In the genomic region with DNA sequence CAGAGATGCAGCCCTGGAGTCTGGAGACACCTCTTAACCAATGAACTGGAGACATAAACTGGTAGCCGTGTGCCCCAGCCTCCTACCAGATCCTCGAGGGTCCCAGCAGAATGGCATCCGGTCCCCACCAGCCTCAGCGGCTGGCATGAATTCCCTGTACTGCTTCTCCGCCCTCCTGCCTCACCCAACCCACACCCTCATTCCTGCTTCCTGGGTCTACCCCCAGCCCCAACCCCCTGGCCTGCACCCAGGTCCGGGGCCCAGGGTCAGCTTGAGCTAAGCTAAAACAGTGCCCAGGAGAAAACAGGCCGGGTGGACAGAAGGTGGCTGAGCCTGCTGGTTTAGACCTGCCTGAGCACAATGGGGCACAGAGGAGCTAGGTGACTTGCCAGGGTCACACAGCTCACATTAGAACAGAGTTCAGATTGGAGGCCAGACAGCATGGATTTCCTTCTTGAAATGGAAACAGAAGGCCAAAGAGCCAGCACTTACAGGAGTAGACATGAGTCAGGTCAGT, we compare ENCODE assay signal across 8 mouse cellular contexts. TPM values are rescaled to one million over a fixed set of nuclear protein-coding genes. Genes with fewer than 3 reads are reported as not detected.
DNase-seq lines count a peak whose midpoint lies in the region; ATAC-seq lines count a peak whose summit lies in the region.

No protein-coding gene starts in this region.

- ATAC-seq in heart, embryonic 15.5 days (replicated peaks; ENCODE audit: insufficient number of reproducible peaks, insufficient read depth, low FRiP score, low read depth), result no peak
- ATAC-seq in hindbrain, embryonic 15.5 days (ENCODE audit: low FRiP score, low read depth), result no peak
- ATAC-seq in midbrain, embryonic 12.5 days (ENCODE audit: low FRiP score, low read depth), result 0 out of 2 replicates have a peak, but pooled peaks have one; percentile 3

- no peaks in the 10 kb centered on the region for H3K9me3 ChIP-seq in heart, embryonic 15.5 days (replicated peaks)
- H3K9me3 ChIP-seq in hindbrain, embryonic 15.5 days, result no peaks in the 10 kb centered on the region
- no peaks in the 10 kb centered on the region for H3K9me3 ChIP-seq in midbrain, embryonic 12.5 days

- 0 out of 2 replicates have a peak overlapping the region, but pooled peaks have one; percentile 3 for H3K9ac ChIP-seq in heart, embryonic 15.5 days
- no peak overlapping the region for H3K9ac ChIP-seq in hindbrain, embryonic 15.5 days
- H3K9ac ChIP-seq in midbrain, embryonic 12.5 days (replicated peaks), result no peak overlapping the region

- peak overlapping the region; percentile 24; the same call in 1 of the 2 replicates for H3K4me3 ChIP-seq in heart, embryonic 15.5 days
- no peak overlapping the region for H3K4me3 ChIP-seq in hindbrain, embryonic 15.5 days
- H3K4me3 ChIP-seq in midbrain, embryonic 12.5 days, result no peak overlapping the region

- WGBS in heart, embryonic 15.5 days, result 56% methylated on average over 7 of the region's 7 CpGs
- 49% methylated on average over 7 of the region's 7 CpGs for WGBS in hindbrain, embryonic 15.5 days
- WGBS in midbrain, embryonic 12.5 days, result 68% methylated on average over 7 of the region's 7 CpGs

- H3K27ac ChIP-seq in heart, embryonic 15.5 days, result peak overlapping the region; percentile 55
- peak overlapping the region; percentile 62 for H3K27ac ChIP-seq in hindbrain, embryonic 15.5 days (replicated peaks)
- H3K27ac ChIP-seq in midbrain, embryonic 12.5 days (replicated peaks), result peak overlapping the region; percentile 77

- no peak for DNase-seq in heart, adult 9 months (ENCODE audit: low spot score in 2 of 2)
- DNase-seq in MN1 (ENCODE audit: low spot score), result peak; percentile 65
- DNase-seq in thymus, postnatal 25 days, result no peak
- DNase-seq in yolk sac, embryonic 10.5 days (ENCODE audit: low spot score), result no peak
- no peak for DNase-seq in right cerebral cortex, postnatal 36 days (ENCODE audit: low spot score in 2 of 2)

- H3K4me2 ChIP-seq in heart, embryonic 15.5 days, result peak overlapping the region; percentile 52
- peak overlapping the region; percentile 34 for H3K4me2 ChIP-seq in hindbrain, embryonic 15.5 days
- H3K4me2 ChIP-seq in midbrain, embryonic 12.5 days (replicated peaks), result peak overlapping the region; percentile 27

- H3K36me3 ChIP-seq in heart, embryonic 15.5 days, result no peaks in the 10 kb centered on the region
- no peaks in the 10 kb centered on the region for H3K36me3 ChIP-seq in hindbrain, embryonic 15.5 days
- no peaks in the 10 kb centered on the region for H3K36me3 ChIP-seq in midbrain, embryonic 12.5 days

- peaks cover 54% of the 10 kb centered on the region for H3K4me1 ChIP-seq in heart, embryonic 15.5 days (replicated peaks)
- H3K4me1 ChIP-seq in hindbrain, embryonic 15.5 days (replicated peaks), result peaks cover 87% of the 10 kb centered on the region
- peaks cover 86% of the 10 kb centered on the region for H3K4me1 ChIP-seq in midbrain, embryonic 12.5 days

- H3K27me3 ChIP-seq in heart, embryonic 15.5 days, result no peaks in the 10 kb centered on the region
- H3K27me3 ChIP-seq in hindbrain, embryonic 15.5 days, result no peaks in the 10 kb centered on the region
- no peaks in the 10 kb centered on the region for H3K27me3 ChIP-seq in midbrain, embryonic 12.5 days

RNA-seq across cellular contexts. Expression of a gene that starts 8.2 kb away (rescaled TPM):
- 28.7 and 52.8 TPM in 2 replicates for polyA plus RNA-seq in heart, embryonic 15.5 days (2015; fragmentation: Nextera tagmentation; extraction: Ambion mirVana)
- polyA plus RNA-seq in hindbrain, embryonic 15.5 days (2015; fragmentation: Nextera tagmentation; extraction: Ambion mirVana), result 147 and 151 TPM in 2 replicates
- polyA plus RNA-seq in midbrain, embryonic 12.5 days (2016; fragmentation: Nextera tagmentation; extraction: Ambion mirVana), result 93.4 and 131 TPM in 2 replicates

RNA-seq across cellular contexts. Expression of a gene that starts 29.9 kb away (rescaled TPM):
- 9.1 and 10.3 TPM in 2 replicates for polyA plus RNA-seq in heart, embryonic 15.5 days (2015; fragmentation: Nextera tagmentation; extraction: Ambion mirVana)
- polyA plus RNA-seq in hindbrain, embryonic 15.5 days (2015; fragmentation: Nextera tagmentation; extraction: Ambion mirVana), result 17.3 TPM in 2 replicates
- polyA plus RNA-seq in midbrain, embryonic 12.5 days (2016; fragmentation: Nextera tagmentation; extraction: Ambion mirVana), result 13.1 and 14.7 TPM in 2 replicates

RNA-seq across cellular contexts. Expression of a gene that starts 53.9 kb away (rescaled TPM):
- 10.9 and 12.8 TPM in 2 replicates for polyA plus RNA-seq in heart, embryonic 15.5 days (2015; fragmentation: Nextera tagmentation; extraction: Ambion mirVana)
- 10.1 and 13.2 TPM in 2 replicates for polyA plus RNA-seq in hindbrain, embryonic 15.5 days (2015; fragmentation: Nextera tagmentation; extraction: Ambion mirVana)
- polyA plus RNA-seq in midbrain, embryonic 12.5 days (2016; fragmentation: Nextera tagmentation; extraction: Ambion mirVana), result 10.3 and 13.3 TPM in 2 replicates
